Mouse (Mus musculus) mouse embryonic stem cell (cell line): ENCODE data around the gene Dpm1.

Experiments used
- in situ Hi-C, 2 experiments: fragments of 300-500 bp; cut with MboI; formaldehyde crosslinking; loops; 1 replicate in 1 of 2; 3 replicates in 1 of 2; pipeline ENCODE4 v1.14.3; 2019 to 2020; ENCODE audit warnings: low sequenced_read_pairs in 2 of 2, low pct_unique_long_range_greater_than_20kb in 1 of 2, mixed read lengths in 1 of 2; ENCODE audit not compliant: unreplicated experiment in 1 of 2

Dpm1 gene

DNA sequence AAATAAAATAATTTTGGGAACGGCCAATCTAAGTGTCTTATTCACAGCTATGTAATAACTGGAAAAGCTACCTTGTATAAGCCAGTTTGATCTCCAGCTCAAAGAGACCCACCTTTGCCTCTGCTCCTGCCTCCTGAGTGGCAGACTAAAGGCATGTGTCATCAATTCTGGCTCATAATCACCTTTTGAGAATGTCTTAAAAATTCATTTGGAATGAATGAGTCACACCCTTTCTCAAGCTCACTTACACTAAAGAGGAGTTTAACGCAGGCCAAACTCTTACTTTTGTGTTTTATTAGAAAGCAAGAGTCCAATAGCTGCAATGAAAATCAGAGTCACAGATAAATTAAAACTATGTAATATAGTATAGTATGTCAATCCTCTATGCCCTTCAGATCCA is 38.5 kb downstream of the Dpm1 start:
- in situ Hi-C loops, result no loop called here

DNA sequence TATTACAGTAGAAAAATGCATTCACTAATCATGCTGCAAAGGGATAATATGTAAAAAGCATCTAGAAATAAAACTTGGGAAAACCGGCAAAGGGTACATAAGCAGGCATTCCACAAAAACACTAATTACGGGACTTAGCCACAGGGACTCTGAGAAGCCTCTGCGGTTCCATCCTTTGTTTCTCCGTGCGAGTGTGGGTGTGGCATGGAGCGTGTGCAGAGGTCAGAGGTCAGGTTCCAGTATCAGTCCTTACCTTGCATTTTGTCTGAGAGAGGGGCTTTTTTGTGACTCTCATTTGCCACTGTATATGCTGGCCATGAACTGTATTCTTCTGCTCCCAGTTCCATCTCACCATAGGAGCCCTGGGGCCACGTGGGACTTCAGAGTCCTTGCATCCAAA is 54.4 kb downstream of the Dpm1 start:
- in situ Hi-C loops, result no loop called here

DNA sequence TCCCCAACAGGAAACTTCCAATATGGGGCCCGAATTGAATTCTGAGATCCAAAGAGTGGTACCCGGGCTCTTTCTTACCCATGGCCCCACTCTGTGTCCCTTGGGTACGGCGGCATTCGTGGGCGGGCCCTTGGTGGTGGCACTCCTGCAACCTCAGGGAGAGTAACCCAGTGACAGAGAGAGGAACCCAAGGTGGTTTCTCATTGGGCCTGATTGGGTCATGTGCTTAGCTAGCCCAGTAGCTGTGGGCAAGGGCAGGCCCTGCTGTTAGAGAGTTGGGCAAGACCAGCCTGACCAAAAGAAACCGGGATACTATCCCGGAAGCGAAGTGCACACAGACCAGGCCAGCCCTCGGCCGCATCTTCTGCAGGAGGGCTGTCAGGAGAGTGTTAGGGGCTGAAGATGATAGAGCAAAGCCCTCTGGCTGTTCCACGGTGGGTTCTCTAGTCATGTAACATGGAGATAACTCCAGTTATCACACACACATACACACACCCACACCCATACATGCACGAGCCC is 60.2 kb downstream of the Dpm1 start:
- in situ Hi-C loops, result no loop called here

DNA sequence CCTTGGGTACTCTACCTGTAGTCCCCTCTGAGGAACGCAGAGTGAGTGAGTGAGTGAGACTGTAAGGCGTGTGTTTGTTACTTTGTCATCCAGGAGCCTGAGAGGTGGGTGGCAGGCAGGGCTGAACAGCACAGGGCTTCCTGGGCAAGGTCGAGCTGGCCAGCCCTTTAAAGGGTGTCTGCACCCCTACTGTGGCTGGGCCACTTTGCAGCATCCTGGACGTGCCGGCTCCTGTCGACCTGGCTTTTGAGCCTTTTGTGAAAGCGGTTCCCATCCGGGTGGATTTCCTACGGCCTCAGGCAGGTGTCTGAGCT is 60.6 kb downstream of the Dpm1 start:
- in situ Hi-C loops, result no loop called here

DNA sequence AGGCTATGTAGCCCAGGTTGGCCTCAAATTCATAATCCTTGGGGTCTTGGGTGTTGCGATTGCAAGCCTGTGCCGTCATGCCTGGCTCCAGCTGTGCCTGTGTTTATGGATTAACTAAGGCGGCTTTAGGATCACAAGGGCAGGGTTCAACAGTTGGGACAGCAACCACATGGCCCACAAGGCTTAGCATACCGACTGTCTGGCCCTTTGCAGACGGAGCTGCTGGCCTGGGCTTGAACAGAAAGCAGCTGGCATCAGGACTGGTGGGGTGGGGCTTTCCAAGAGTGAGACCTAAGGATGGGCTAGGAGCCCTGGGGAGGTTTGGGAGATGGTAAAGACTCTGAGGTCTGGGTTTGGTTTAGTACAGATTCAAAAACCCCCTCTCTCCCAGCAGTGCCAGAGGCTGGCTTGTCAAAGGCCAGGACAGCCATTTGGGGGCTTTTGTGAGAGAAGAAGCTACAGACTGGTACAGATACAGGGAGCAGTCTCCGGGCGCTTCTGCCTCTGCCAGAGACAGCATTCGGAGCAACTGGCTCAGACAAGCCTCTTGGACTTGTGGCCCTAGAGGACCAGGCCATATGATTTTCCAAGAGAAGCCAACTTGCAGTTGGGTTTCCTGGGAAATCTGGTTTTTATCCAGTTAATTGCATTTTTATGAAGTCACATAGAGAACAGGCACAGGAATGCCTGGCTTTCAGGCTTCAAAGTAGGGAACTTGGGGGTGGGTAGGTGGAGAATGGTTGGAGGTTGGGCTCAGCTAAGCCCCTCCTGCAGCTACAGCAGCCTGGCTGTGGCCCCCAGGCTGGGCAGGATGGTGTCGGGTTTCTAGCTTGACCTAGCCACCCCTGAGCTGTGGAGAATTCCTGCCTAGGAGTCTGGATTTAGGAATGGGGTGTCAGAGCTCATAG is 61.2 kb downstream of the Dpm1 start:
- in situ Hi-C loops, result no loop called here

DNA sequence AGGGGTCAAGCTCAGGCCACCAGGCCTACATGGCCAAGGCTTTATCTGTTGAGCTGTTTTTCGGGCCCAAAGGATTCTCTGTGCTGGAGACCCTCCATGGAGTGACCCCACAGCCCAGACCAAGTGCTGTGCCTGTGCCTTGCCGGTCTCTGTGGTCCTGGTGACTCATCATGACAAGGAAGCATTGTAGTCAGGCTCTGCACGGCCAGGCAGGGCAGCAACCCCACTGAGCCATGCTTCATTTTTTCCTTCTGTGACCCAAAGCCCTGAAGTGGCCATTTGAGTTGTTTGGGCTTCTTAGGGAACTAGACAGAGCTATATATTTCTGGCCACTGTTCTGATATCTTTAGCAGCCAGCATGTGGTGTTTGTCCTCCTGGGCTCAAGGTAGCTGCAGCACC is 62.6 kb downstream of the Dpm1 start:
- in situ Hi-C loops, result no loop called here

DNA sequence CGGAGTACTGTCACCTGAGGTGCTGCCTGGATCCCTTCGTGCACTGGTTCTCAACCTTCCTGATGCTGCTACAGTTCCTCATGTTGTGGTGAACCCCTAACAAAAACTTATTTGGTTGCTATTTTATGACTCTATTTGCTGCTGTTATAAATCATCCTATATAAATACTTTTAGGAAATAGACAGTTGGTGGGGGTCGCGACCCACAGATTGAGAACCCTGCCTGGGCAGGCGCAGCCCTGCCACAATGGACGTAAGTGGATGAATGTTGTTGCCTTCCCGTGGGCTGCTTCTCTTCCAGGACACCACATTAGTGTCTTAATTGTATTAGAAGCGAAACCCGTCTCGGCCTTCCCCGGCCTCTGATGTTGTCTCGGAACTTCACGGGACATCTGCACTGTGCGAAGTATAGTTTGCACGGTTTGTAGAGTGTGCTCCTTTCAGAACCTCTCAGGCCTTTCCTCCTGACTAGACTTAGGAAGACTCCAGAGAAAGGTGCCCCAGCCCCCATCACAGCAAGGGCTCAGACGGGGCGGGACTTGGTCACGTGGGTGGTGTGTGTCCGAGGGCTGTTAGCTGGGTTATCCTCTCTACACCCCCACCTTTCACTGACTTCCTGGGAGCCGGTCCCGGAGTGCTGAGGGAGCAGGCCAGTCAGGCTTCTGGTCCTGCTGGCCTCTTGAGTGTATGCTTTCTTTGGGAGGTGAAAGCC is 63.5 kb downstream of the Dpm1 start:
- in situ Hi-C loops, result no loop called here

DNA sequence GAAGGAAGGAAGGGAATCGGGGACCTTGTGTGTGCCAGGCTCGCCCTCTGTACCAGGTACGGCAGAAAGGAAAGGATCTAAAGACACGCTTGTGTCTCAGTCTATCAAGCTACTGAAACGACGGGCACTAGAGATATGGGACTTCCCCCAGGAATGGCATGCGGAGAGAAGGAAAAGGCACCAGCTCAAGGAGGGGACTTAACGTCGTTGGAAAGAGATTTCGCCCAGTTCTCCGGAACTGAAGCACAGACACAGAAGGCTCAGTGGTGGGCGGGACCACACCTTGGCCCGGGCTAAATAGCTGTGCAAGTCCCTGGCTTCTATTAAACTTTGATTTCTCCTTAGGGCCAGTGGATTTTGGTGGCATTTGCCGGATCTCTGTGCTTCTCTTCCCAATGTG is 68.4 kb downstream of the Dpm1 start:
- in situ Hi-C loops, result no loop called here

DNA sequence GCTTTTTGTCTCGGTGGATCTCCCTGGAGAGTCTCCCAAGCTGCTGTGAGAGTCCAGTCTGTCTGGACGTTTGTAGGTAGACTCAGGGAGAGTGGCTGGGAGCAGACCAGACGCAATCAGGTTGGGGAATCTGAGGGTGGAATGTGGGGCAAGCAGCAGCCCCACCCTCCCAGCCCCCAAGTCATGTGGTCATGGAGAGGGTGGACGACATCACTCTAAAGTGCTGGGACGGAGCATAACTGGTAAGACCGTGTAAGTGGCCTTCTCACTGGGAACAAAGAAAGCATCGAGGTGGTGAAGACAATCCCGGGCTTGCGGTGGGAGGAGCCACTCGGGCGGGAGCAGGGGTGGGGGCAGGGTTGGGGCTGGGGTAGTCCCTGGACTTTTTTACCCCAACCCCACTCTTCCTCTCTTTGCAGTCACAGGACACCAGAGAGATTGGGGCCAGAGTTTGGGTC is 68.8 kb downstream of the Dpm1 start:
- in situ Hi-C loops, result no loop called here

DNA sequence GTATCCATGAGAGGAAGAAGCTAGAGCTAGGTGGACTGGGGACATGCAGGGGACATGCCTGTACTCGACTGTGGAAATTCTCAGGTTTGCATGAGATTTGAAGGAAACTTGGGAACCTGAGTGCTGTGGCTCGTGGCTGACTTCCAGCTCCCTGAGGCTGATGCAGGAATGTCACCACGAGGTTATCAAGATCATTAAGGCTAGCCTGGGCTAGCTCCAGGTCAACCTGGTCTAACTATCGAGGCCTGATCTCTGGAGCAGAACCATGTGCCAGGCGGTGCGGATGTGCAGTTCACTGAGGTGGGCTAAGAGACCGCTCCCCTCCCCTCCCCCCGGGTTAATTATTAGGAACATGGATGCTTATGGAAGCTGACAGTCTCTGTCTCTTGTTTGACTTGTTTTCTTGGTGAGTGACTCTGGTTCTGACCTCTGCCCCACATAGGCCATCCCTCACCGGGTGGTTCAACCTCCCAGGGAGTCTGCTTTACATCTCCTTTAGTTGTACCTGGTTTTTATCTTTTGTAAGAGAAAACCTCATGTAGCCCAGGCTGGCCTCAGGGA is 69.9 kb downstream of the Dpm1 start:
- in situ Hi-C loops, result no loop called here
